ENCODE assay signal across 7 mouse cellular contexts in genomic region chr8:71629096-71629697, GRCm38 (mm10). TPM values are rescaled to one million over a fixed set of nuclear protein-coding genes. Genes with fewer than 3 reads are reported as not detected.
DNase-seq lines count a peak whose midpoint lies in the region; ATAC-seq and TF ChIP-seq lines count a peak whose summit lies in the region.

No protein-coding gene starts in this region.

- peak overlapping the region; percentile 87 for H3K4me2 ChIP-seq in embryonic facial prominence, embryonic 12.5 days (replicated peaks)
- H3K4me2 ChIP-seq in limb, embryonic 12.5 days = peak overlapping the region; percentile 93
- peak overlapping the region; percentile 84 for H3K4me2 ChIP-seq in midbrain, embryonic 15.5 days

- H3K36me3 ChIP-seq in embryonic facial prominence, embryonic 12.5 days = peaks cover 19% of the 10 kb centered on the region
- H3K36me3 ChIP-seq in kidney, adult 2 months (ENCODE audit: control insufficient read depth, insufficient read depth, low read length) = no peaks in the 10 kb centered on the region
- H3K36me3 ChIP-seq in limb, embryonic 12.5 days = peaks cover 22% of the 10 kb centered on the region
- H3K36me3 ChIP-seq in midbrain, embryonic 15.5 days (replicated peaks) = no peaks in the 10 kb centered on the region; the same call in 1 of the 2 replicates
- H3K36me3 ChIP-seq in spleen, adult 2 months (ENCODE audit: control insufficient read depth, insufficient read depth, low read length) = peaks cover 4% of the 10 kb centered on the region; the same call in 1 of the 2 replicates

- H3K9me3 ChIP-seq in embryonic facial prominence, embryonic 12.5 days = peaks cover 7% of the 10 kb centered on the region; the same call in 1 of the 2 replicates
- peaks cover 14% of the 10 kb centered on the region for H3K9me3 ChIP-seq in limb, embryonic 12.5 days
- no peaks in the 10 kb centered on the region for H3K9me3 ChIP-seq in midbrain, embryonic 15.5 days

- peaks cover 35% of the 10 kb centered on the region for H3K27me3 ChIP-seq in embryonic facial prominence, embryonic 12.5 days
- no peaks in the 10 kb centered on the region for H3K27me3 ChIP-seq in kidney, adult 2 months (replicated peaks; ENCODE audit: control insufficient read depth, insufficient read depth, low read length)
- peaks cover 48% of the 10 kb centered on the region for H3K27me3 ChIP-seq in limb, embryonic 12.5 days
- H3K27me3 ChIP-seq in midbrain, embryonic 15.5 days (replicated peaks) = peaks cover 12% of the 10 kb centered on the region
- H3K27me3 ChIP-seq in spleen, adult 2 months (ENCODE audit: control insufficient read depth, insufficient read depth, low read length) = no peaks in the 10 kb centered on the region; the same call in 1 of the 2 replicates

- H3K4me3 ChIP-seq in embryonic facial prominence, embryonic 12.5 days = peak overlapping the region; percentile 57
- H3K4me3 ChIP-seq in kidney, adult 2 months (ENCODE audit: insufficient read depth, low read depth, low read length) = peak overlapping the region; percentile 58
- H3K4me3 ChIP-seq in limb, embryonic 12.5 days (replicated peaks) = peak overlapping the region; percentile 58
- H3K4me3 ChIP-seq in midbrain, embryonic 15.5 days = peak overlapping the region; percentile 49
- peak overlapping the region; percentile 58 for H3K4me3 ChIP-seq in spleen, adult 2 months (ENCODE audit: extremely low read depth, insufficient read depth, insufficient read length)

- WGBS in embryonic facial prominence, embryonic 12.5 days = under 1% methylated on average over 55 of the region's 55 CpGs
- WGBS in kidney, adult 2 months = under 1% methylated on average over 55 of the region's 55 CpGs
- under 1% methylated on average over 55 of the region's 55 CpGs for WGBS in limb, embryonic 12.5 days
- WGBS in midbrain, embryonic 15.5 days = under 1% methylated on average over 55 of the region's 55 CpGs
- WGBS in spleen, adult 2 months = under 1% methylated on average over 55 of the region's 55 CpGs

- TF ChIP-seq POLR2A in kidney, adult 2 months (IDR thresholded peaks at IDR 0.05; ENCODE audit: low read depth, low read length) = no peak
- TF ChIP-seq POLR2A in spleen, adult 2 months (IDR thresholded peaks at IDR 0.05; ENCODE audit: low read depth, low read length) = no peak

- peak; percentile 26; the same call in 1 of the 2 replicates for TF ChIP-seq CTCF in kidney, adult 2 months (conservative IDR thresholded peaks at IDR 0.05; ENCODE audit: insufficient read depth, insufficient read length, low read depth, low read length)
- peak; percentile 17; the same call in 1 of the 2 replicates for TF ChIP-seq CTCF in spleen, adult 2 months (IDR thresholded peaks at IDR 0.05; ENCODE audit: extremely low read depth, insufficient read depth, insufficient read length, insufficient replicate concordance)

- DNase-seq in adrenal gland, postnatal 25 days = peak; percentile 98
- peak; percentile 96 for DNase-seq in heart, adult 18-20 months
- DNase-seq in kidney, adult 2 months = peak; percentile 96
- DNase-seq in spleen, adult 2 months (ENCODE audit: low read depth in 1 of 2, low spot score in 2 of 2) = peak; percentile 75 to 92

- peak overlapping the region; percentile 76 for H3K27ac ChIP-seq in embryonic facial prominence, embryonic 12.5 days
- no peak overlapping the region for H3K27ac ChIP-seq in kidney, adult 2 months (ENCODE audit: insufficient read depth, low read depth, low read length)
- peak overlapping the region; percentile 62 for H3K27ac ChIP-seq in limb, embryonic 12.5 days
- H3K27ac ChIP-seq in midbrain, embryonic 15.5 days = peak overlapping the region; percentile 84
- H3K27ac ChIP-seq in spleen, adult 2 months (ENCODE audit: insufficient read depth, low read length) = peak overlapping the region; percentile 28

- peak; percentile 82 for ATAC-seq in embryonic facial prominence, embryonic 12.5 days (ENCODE audit: insufficient number of reproducible peaks, insufficient read depth, low FRiP score, low TSS enrichment)
- peak; percentile 83 for ATAC-seq in limb, embryonic 12.5 days (ENCODE audit: insufficient number of reproducible peaks, insufficient read depth, low FRiP score, low TSS enrichment, low read depth)
- peak; percentile 86 for ATAC-seq in midbrain, embryonic 15.5 days (replicated peaks)

- H3K9ac ChIP-seq in embryonic facial prominence, embryonic 12.5 days = peak overlapping the region; percentile 68
- peak overlapping the region; percentile 70 for H3K9ac ChIP-seq in limb, embryonic 12.5 days (replicated peaks)
- peak overlapping the region; percentile 51 for H3K9ac ChIP-seq in midbrain, embryonic 15.5 days

- peaks cover 22% of the 10 kb centered on the region for H3K4me1 ChIP-seq in embryonic facial prominence, embryonic 12.5 days
- H3K4me1 ChIP-seq in kidney, adult 2 months (ENCODE audit: control insufficient read depth, insufficient read depth, low read length) = peaks cover 3% of the 10 kb centered on the region; the same call in 1 of the 2 replicates
- H3K4me1 ChIP-seq in limb, embryonic 12.5 days (replicated peaks) = peaks cover 19% of the 10 kb centered on the region
- H3K4me1 ChIP-seq in midbrain, embryonic 15.5 days = peaks cover 19% of the 10 kb centered on the region
- H3K4me1 ChIP-seq in spleen, adult 2 months (ENCODE audit: control insufficient read depth, insufficient read depth, insufficient read length) = peaks cover 29% of the 10 kb centered on the region

RNA-seq across cellular contexts. Expression of gene Colgalt1, which starts 18.4 kb away (rescaled TPM):
- 64.6 and 66.2 TPM in 2 replicates for total RNA-seq in adrenal gland, postnatal 25 days (2021)
- polyA plus RNA-seq in embryonic facial prominence, embryonic 12.5 days (2016; fragmentation: Nextera tagmentation; extraction: Ambion mirVana) = 72.7 and 72.8 TPM in 2 replicates
- 10 to 100 TPM; 41.6 to 42.4 TPM for total RNA-seq in heart, adult 18-20 months (2021)
- 62.2 and 70.4 TPM in 2 replicates for polyA plus RNA-seq in kidney, adult 2 months (2012; rRNA removed)
- 61.4 and 65.9 TPM in 2 replicates for polyA plus RNA-seq in limb, embryonic 12.5 days (2016; fragmentation: Nextera tagmentation; extraction: Ambion mirVana)
- polyA plus RNA-seq in midbrain, embryonic 15.5 days (2015; fragmentation: Nextera tagmentation; extraction: Ambion mirVana) = 70.5 and 74.5 TPM in 2 replicates
- polyA plus RNA-seq in spleen, adult 2 months (2012; rRNA removed) = 159 and 216 TPM in 2 replicates

RNA-seq across cellular contexts. Expression of gene Fam129c, which starts 31.7 kb away (rescaled TPM):
- 4.0 TPM in 2 replicates for total RNA-seq in adrenal gland, postnatal 25 days (2021)
- 4.5 and 6.2 TPM in 2 replicates for polyA plus RNA-seq in embryonic facial prominence, embryonic 12.5 days (2016; fragmentation: Nextera tagmentation; extraction: Ambion mirVana)
- 1 to 10 TPM in 1 of 2 experiments, under 1 TPM in 1; 0.99 to 1.0 TPM for total RNA-seq in heart, adult 18-20 months (2021)
- 1.2 and 2.4 TPM in 2 replicates for polyA plus RNA-seq in kidney, adult 2 months (2012; rRNA removed)
- 4.6 and 6.6 TPM in 2 replicates for polyA plus RNA-seq in limb, embryonic 12.5 days (2016; fragmentation: Nextera tagmentation; extraction: Ambion mirVana)
- polyA plus RNA-seq in midbrain, embryonic 15.5 days (2015; fragmentation: Nextera tagmentation; extraction: Ambion mirVana) = 9.3 and 9.4 TPM in 2 replicates
- 115 and 173 TPM in 2 replicates for polyA plus RNA-seq in spleen, adult 2 months (2012; rRNA removed)

RNA-seq across cellular contexts. Expression of gene Pgls, which starts 37.2 kb away (rescaled TPM):
- total RNA-seq in adrenal gland, postnatal 25 days (2021) = 145 and 153 TPM in 2 replicates
- 230 and 236 TPM in 2 replicates for polyA plus RNA-seq in embryonic facial prominence, embryonic 12.5 days (2016; fragmentation: Nextera tagmentation; extraction: Ambion mirVana)
- total RNA-seq in heart, adult 18-20 months (2021) = 10 to 100 TPM; 66.5 to 72.2 TPM
- 134 TPM in 2 replicates for polyA plus RNA-seq in kidney, adult 2 months (2012; rRNA removed)
- polyA plus RNA-seq in limb, embryonic 12.5 days (2016; fragmentation: Nextera tagmentation; extraction: Ambion mirVana) = 228 and 243 TPM in 2 replicates
- 217 and 221 TPM in 2 replicates for polyA plus RNA-seq in midbrain, embryonic 15.5 days (2015; fragmentation: Nextera tagmentation; extraction: Ambion mirVana)
- 171 and 224 TPM in 2 replicates for polyA plus RNA-seq in spleen, adult 2 months (2012; rRNA removed)

RNA-seq across cellular contexts. Expression of gene Unc13a, which starts 42.4 kb away (rescaled TPM):
- 8.3 and 8.4 TPM in 2 replicates for total RNA-seq in adrenal gland, postnatal 25 days (2021)
- 1.9 and 2.8 TPM in 2 replicates for polyA plus RNA-seq in embryonic facial prominence, embryonic 12.5 days (2016; fragmentation: Nextera tagmentation; extraction: Ambion mirVana)
- total RNA-seq in heart, adult 18-20 months (2021) = under 1 TPM; 0.55 to 0.87 TPM
- 1.3 and 2.1 TPM in 2 replicates for polyA plus RNA-seq in kidney, adult 2 months (2012; rRNA removed)
- polyA plus RNA-seq in limb, embryonic 12.5 days (2016; fragmentation: Nextera tagmentation; extraction: Ambion mirVana) = 0.60 and 0.86 TPM in 2 replicates
- polyA plus RNA-seq in midbrain, embryonic 15.5 days (2015; fragmentation: Nextera tagmentation; extraction: Ambion mirVana) = 26.9 and 27.4 TPM in 2 replicates
- polyA plus RNA-seq in spleen, adult 2 months (2012; rRNA removed) = 0.47 and 0.54 TPM in 2 replicates

RNA-seq across cellular contexts. Expression of gene Jak3, which starts 46.9 kb away (rescaled TPM):
- total RNA-seq in adrenal gland, postnatal 25 days (2021) = 11.7 and 14.3 TPM in 2 replicates
- 3.4 and 4.5 TPM in 2 replicates for polyA plus RNA-seq in embryonic facial prominence, embryonic 12.5 days (2016; fragmentation: Nextera tagmentation; extraction: Ambion mirVana)
- 1 to 10 TPM; 7.3 to 8.3 TPM for total RNA-seq in heart, adult 18-20 months (2021)
- 15.1 and 16.5 TPM in 2 replicates for polyA plus RNA-seq in kidney, adult 2 months (2012; rRNA removed)
- polyA plus RNA-seq in limb, embryonic 12.5 days (2016; fragmentation: Nextera tagmentation; extraction: Ambion mirVana) = 3.8 and 4.4 TPM in 2 replicates
- 5.2 and 5.8 TPM in 2 replicates for polyA plus RNA-seq in midbrain, embryonic 15.5 days (2015; fragmentation: Nextera tagmentation; extraction: Ambion mirVana)
- polyA plus RNA-seq in spleen, adult 2 months (2012; rRNA removed) = 62.6 and 81.5 TPM in 2 replicates

Comparison
In these comparisons a context has a peak if more than half of its experiments do, and no peak if none do; other contexts are left out.
1. RNA of gene Fam129c, which starts 31.7 kb away (polyA plus RNA-seq): 115 to 173 TPM in spleen, adult 2 months; 9.3 to 9.4 TPM in midbrain, embryonic 15.5 days, 4.6 to 6.6 TPM in limb, embryonic 12.5 days, 4.5 to 6.2 TPM in embryonic facial prominence, embryonic 12.5 days and 1.2 to 2.4 TPM in kidney, adult 2 months; every median in the first group is over 10 times any median in the second.
2. Peak in every context shown above with its lines, with median percentiles within 50 percentile points of each other: DNase-seq, ATAC-seq, H3K4me2 ChIP-seq, H3K4me3 ChIP-seq and H3K9ac ChIP-seq.